Mouse (Mus musculus) spleen, postnatal 14 days (tissue): Measurements from ENCODE around the gene Akap8.
A peak's percentile ranks its signal among the peaks of the same experiment; 100 is the strongest.

ENCODE experiments used
- DNase-seq, 2 experiments: peaks; one replicate each; pipeline ENCODE4 v3.0.0; 2021 to 2022; ENCODE audit warnings: low spot score in 2 of 2

Gene Akap8

GRCm38 (mm10) chr17:32349037-32349732 is 28.1 kb upstream of the Akap8 start:
- peak in 1 of 2 experiments; percentile 41 for DNase-seq

- DNase-seq = no peak
Observed at GRCm38 (mm10) chr17:32348406-32348805, 27.4 kb upstream of the Akap8 start.

DNA sequence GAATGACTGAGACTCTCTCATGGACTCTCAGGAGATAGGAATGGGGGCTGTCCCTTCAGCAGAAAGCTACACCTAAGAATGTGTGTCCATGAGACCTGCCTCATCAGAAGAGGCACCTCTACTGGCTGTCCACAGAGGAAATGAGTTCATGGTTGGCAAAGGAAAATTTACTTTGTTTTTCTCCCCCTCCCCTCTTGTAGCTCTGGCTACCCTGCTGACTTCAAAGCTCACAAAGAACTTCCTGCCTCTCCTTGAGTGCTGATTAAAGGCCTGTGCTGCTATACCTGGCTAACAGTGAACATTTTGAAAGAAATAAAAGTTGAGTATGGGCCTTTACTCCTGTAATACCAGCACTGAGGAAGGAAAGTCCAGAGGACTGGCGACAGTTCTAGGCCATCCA is 20.1 kb upstream of the Akap8 start:
- no peak for DNase-seq

GRCm38 (mm10) chr17:32340110-32340509 is 19.1 kb upstream of the Akap8 start:
- no peak for DNase-seq

DNA sequence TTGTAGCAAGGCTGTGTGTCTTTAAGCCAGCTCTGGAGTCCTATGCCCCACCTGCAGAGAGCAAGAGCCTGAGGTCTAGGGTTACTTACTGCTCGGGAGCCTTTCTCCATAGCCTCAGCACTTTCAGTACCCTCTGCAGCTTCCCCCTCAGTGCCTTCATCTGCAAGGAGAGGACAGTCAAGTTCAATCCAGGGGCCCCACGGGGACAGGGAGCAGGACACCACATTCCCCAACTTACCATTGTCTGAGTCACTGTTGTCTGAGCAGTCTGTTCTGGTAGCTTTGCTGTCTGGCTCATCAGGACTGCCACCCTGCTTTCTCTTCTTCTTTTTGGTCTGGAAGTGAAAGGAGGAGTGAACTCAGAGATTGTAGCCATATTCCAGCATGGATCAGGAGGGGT is 14.8 kb upstream of the Akap8 start:
- no peak for DNase-seq

GRCm38 (mm10) chr17:32334921-32335320 is 13.9 kb upstream of the Akap8 start:
- DNase-seq = no peak

GRCm38 (mm10) chr17:32333675-32334303 is 12.8 kb upstream of the Akap8 start:
- DNase-seq = no peak

DNA sequence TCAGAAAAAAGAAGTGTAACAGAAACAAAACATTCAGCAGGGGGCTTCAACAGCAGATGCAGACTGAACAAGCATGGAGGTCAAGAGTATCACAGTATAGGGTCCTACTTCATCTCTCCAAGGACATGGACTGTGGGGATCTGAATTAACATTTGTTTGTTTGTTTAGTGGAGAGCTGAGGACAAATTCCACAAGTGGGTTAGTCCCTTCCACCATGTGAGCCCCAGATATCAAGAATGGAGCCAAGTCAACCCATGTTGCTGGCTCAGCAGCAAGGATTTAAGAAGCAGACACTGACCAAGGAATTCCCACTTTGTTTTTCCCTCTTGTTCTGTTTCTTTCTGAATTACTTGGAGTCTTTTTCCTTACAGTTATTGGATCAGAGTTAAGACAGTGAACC is 6.5 kb upstream of the Akap8 start:
- no peak for DNase-seq

- no peak for DNase-seq
Observed at GRCm38 (mm10) chr17:32322809-32323208, 1.8 kb upstream of the Akap8 start.

DNA sequence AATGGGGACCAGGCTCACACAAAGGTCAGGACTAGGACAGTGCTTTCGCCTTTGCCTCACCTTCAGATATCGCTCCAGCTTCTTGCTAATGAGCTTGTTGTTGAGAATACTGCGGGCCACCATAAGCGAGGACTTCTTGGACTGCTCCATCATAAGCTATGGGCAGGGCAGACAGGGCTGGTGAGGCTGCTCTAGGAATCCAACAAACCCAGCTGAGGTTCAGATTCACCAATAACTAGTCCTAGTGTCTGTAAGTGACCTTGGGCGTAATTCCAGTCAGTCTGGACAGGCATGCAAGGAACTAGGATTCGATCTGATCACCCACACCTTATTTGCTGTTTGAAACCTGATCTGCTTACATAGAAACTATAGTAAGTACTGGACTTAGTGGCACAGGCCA is 798 bp upstream of the Akap8 start:
- no peak for DNase-seq

DNA sequence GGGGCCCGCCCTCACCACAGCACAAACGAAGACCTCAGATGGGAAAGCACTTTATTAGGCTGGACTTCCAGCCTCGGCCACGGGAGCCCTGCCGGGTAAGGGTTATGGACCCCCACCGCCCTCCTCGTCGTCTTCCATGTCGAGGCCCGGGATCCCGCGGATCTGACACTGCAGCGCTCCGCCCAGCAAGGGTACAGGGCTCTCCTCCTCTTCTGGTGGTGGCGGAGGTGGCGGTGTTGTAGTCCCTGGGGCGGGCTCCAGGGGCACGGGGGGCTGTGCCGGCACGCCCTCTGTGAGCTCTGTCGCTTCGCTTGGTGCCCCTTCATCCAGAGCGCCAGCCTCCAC is 324 bp upstream of the Akap8 start:
- no peak for DNase-seq

GRCm38 (mm10) chr17:32319950-32320349 is 1.1 kb downstream of the Akap8 start:
- no peak for DNase-seq

DNA sequence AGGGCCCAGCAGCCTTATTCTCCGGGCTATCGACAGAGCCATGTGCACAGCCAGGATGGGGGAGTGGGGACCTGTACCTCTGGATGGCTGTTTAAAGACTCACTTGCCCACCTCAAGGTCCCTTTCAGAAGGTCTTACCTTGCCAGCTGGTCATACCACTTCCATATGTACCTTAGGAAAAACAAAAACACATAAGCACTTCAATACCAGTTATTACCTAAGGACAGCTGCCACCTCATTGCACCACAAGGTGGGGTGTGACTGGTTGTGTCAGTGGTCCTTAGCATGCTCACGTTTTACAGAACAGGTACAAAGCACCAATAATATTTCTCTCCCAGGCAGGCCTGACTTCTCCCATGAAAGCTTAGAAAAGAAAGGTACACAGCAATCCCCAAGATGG is 3.3 kb downstream of the Akap8 start:
- no peak for DNase-seq

- DNase-seq = no peak
Observed at GRCm38 (mm10) chr17:32317032-32317431, 4.0 kb downstream of the Akap8 start.

GRCm38 (mm10) chr17:32315560-32315959 is 5.5 kb downstream of the Akap8 start:
- DNase-seq = no peak

- DNase-seq = no peak
Observed at GRCm38 (mm10) chr17:32313892-32314291, 7.1 kb downstream of the Akap8 start.

GRCm38 (mm10) chr17:32312801-32313200 is 8.2 kb downstream of the Akap8 start:
- DNase-seq = no peak

DNA sequence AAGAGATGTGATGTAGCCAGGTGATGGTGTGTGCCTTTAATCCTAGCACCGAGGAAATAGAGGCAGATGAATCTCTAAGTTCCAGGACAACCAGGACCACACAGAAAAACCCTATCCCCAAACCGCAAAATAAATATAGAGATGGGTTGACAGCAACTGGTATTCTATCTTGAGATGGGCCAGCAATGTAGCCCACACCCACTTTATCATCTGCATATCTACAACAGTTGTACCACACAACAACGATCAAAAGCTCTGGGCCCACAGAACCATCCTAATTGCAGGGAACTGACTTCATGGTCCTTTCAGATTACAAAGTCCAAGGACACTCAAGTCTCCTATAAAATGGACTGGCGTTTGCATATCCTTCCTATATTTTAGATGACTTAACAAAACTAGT is 13.1 kb downstream of the Akap8 start:
- no peak for DNase-seq

GRCm38 (mm10) chr17:32298125-32298524 is 22.9 kb downstream of the Akap8 start:
- no peak for DNase-seq

DNA sequence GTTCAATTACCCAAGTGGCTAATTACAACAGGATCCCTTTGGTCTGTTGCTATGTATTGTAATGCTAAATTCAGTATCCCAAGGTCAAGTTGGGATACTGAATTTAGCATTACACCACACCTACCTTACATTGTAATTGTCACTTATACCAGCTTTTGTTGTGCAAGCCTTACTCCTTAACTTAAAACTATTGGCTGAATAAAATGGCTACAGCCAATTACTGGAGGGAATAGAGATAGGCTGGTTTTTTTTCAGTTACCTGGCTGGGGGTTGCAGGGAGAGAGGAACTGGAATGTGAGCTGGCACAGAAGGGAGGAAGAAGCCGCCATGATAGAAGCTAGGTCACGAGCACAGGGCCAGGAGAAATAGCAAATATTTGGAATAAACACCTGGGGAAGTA is 25.1 kb downstream of the Akap8 start:
- DNase-seq = no peak

DNA sequence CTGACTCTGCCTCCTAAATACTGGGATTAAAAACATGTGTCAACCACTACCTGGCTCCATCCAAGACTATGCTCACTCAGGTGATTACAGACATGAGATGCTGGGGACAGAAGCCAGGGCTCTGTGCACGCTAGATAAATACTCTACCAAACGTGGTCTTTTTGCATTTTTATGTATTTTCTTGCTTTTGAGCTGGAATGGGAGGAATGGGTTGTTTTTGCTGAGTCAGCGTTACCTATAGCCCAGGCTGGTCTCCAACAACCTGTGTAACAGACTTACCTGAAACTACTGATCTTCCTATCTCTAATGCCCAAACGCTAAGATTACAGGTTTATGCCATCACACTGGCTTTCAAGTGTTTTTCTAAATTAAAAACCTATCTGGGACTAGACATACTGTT is 25.9 kb downstream of the Akap8 start:
- no peak for DNase-seq

DNA sequence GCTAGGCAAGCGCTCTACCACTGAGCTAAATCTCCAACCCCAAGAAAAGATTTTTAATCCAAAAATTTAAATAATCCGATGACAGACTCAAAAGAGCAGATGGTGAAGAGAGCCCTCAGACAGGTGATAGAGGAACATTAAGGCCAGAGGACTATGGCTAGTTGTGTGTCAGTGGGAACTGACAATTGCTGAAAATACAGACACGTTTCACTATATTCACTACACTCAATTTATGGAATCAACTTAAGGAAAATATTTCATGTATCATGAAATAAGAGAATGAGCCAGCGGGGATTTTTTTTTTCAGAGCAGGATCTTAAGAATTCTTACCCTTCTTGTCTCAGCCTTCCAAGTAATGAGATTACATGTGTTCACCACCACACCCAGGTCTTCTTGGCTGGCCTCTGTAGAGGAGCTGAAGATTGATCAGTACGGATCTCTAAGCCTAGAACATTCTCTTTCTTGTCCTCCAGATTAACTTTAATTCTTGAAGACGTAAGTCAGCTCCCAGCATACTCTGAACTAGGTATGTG is 35.8 kb downstream of the Akap8 start:
- DNase-seq = no peak

- DNase-seq = peak; percentile 82 to 93
Observed at GRCm38 (mm10) chr17:32284262-32285137, 36.5 kb downstream of the Akap8 start, which contains the start of gene Brd4. Gene Brd4, minus strand, starts transcription at chr17:32284722.
